Mouse (Mus musculus) CD4-positive helper T cell, adult 2 months (primary cell): Measurements from ENCODE around the gene Ribc2.

Source experiments
- DNase-seq: peaks from one replicate; pipeline ENCODE4 v3.0.0-alpha.2; 2012; ENCODE audit warnings: low read depth, missing footprints, low spot score

Gene Ribc2

DNA sequence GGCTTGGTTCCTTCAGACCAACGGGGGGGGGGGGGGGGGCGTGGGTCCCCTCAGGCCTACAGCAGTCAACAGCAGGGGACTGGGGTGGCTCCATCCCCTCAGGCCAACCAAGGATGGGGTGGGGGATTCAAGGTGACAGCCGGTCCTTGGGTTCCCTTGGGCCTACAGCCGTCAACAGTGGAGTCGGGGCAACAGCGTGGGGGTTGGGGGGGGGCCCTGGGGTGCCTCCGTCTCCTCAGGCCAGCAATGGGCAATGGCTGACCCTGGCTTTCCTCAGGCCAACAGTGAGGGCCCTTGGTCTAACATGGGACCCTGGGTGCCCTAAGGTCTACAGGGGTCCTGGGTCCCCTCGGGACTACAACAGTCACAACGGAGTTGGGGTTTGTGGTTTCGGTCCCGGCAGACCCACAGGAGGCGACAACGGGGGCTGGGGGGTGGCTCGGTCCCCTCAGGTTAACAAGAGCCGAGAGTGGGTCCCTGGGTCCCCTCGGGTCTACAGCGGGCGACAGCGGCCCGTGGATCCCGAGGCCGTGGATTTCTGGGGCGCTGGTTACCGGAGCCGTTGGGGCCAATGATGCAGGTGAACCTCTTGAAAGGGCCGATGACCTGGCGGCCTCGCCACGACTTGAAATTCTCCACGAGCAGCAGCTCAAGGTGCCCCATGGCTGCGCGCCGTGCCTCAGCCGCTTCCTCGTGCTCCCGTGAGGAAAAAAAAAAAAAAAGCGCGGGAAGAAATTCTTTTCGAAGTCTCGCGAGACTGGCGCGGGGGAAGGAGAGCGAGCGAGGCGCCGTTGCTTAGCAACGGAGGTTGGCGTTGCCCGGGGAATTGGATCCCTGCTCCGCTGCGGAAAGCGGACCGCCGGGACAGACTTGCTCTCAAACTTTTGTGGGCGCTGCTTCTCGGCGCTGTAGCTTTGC is at the start of gene Ribc2, which contains the start of gene Smc1b:
TSS of gene Ribc2 (plus strand) at position 804 of the 918 bp plus-strand sequence.
TSS of gene Smc1b (minus strand) at position 690 of the 918 bp plus-strand sequence.
- no peak for DNase-seq

DNA sequence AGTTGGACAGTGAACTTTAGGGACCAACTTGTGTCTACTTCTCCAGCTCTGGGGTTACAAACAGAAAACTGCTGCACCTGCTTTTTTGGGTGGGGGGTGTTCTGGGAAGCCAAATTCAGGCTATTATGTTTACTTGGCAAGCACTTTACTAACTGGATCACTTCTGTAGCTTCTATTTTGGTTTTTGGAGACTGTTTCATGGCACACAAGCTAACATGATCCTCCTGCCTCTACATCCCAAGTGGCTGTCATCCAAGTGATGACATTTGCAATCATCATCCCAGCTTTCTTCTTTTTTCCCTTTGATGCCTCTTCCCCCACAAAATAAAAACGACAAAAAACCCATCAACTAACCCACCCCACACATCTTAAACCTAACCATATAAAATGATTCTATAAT is 46.2 kb upstream of the Ribc2 start:
- no peak for DNase-seq

DNA sequence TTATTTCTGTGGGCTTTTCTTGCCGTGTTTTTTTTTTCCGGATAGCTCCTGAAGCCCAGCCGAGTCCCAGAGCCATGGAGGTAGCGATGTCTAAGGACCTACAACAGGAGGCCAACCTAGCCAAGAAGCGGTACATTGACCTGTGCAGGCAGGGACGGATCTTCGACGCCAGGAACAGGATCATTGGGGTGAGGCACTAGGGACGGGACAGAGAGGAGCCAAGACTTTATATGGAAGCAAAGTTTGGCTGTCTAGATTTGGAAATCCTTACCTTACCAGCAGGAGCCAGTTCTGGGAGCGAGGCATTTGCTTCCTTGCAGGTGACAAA is 279 bp downstream of the Ribc2 start:
- no peak for DNase-seq

DNA sequence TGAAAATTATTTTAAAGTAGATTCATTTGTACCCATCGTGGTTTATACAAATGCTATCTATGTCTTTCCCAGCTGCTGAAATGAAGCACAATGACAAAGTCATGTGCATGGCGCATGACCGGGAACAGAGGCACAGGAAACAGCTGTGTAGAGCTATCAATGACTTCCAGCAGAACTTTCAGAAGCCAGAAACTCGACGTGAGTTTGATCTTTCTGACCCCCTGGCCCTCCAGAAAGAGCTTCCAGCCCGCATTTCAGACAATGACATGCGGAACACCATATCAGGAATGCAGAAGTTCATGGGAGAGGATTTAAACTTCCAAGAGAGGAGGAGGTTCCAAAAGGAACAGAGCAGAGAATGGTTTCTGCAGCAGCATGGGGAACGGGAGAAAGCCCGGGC is 3.3 kb downstream of the Ribc2 start:
- no peak for DNase-seq

DNA sequence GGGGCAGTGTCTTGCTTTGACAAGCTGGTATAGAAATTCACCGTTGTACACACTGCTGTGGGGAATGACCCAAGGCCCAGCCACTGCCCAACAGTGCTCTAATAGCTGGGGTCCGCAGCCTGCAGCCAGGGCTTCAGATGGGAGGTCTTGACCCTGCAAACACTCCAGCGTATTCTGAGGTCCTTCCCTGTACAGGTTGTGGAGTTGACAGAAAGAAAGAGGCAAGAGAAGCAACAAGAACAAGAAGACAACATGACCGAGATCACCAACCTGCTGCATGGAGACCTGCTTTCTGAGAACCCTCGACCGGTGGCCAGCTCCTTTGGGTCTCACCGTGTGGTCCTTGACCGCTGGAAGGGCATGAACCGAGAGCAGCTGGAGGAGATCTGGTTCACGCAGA is 9.4 kb downstream of the Ribc2 start:
- no peak for DNase-seq

DNA sequence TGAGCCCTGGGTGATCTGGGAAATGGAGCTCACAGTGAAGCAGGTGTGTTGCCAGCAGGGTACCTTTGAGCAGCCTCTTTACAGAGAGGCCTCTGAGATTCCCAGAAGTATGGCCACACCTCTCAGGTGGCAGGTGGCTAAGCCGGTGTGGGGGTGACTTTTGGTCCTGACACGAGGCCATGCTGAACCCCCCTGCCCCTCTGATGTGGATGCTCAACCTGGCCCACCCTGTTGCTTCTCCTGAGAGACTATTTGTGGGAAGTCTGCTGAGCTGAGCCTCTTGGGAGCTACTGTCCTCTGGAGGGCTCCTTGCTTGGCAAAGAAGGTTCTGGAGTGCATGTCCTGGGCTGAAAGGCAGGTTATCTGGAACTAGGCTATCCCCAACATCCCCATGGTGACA is 10.6 kb downstream of the Ribc2 start:
- no peak for DNase-seq

DNA sequence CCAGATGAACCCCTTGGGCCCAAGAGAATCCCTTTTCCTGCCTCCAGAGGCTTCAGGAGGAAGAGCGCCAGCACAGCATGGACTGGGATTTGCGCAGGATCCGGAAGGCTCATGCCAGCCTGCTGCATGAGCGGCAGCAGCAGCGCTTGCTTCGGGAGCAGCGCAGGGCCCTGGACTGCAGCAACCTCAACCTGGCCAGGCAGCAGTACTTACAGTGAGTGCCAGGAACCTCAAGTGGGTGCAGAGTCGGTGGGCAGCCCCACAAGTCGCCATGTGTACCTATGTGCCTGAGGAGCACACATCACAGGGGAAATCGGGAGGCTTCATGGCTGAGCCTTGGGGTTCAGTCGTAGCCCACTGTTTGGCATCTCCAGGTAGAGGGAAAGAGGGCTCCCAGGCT is 11.3 kb downstream of the Ribc2 start:
- no peak for DNase-seq

DNA sequence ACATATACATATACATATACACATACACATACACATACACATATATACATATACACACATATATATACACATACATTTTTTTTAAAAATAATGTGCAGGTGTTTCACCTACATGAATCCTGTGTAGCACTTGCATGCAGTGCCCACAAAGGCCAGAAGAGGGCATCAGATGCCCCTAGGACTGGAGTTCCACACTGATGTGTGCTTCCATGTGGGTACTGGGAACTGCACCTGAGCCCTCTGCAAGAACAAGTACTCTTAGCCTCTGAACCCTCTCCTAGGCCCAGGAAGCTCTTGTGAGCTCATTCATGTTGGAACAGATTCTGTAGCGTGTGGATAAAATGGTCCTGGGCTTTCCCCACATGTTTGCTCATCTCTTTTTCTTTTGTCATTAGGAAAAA is 11.9 kb downstream of the Ribc2 start:
- DNase-seq: no peak

DNA sequence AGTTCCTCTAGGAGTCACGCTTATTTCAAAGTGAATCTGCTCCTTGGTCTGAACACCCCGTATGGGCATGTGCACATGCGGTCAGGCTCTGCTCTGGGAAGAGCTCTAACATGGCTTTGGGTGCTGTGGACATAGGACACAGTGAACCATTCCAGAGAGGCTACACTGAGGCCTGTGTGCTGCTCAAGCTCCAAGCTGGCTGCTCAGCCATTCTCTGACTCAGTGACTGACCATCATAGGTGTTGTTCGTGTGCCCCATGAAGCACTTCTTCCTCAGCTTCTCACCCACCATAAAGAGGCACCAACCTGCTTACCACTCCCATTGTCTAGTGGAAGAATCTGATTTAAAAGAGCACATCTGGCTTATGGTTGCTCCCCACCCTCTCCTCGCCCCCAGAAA is 12.4 kb downstream of the Ribc2 start:
- DNase-seq: no peak

DNA sequence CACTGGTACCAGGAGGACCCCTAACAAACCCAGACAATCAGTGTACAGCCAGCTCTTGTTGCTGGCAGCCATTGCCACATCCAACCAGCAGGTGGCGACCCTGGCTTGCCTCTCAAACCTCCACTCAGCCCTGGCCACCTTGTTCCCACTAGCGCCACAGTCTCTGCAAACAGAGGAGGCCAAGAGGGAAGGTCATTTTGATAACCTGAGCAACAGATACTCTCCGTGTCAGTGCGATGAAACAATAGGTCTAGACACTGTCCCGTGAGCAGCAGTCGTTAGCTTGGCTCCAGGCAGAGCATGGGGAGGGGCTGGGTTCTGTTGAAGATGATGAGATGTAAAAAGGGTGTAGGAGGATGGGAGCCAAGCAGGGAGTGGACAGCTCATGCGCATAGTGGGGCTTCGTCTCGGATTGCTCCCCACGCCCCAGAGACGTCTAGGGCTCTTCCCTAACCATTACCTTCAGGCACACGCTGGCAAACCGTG is 19.6 kb downstream of the Ribc2 start:
- peak; percentile 58 for DNase-seq

DNA sequence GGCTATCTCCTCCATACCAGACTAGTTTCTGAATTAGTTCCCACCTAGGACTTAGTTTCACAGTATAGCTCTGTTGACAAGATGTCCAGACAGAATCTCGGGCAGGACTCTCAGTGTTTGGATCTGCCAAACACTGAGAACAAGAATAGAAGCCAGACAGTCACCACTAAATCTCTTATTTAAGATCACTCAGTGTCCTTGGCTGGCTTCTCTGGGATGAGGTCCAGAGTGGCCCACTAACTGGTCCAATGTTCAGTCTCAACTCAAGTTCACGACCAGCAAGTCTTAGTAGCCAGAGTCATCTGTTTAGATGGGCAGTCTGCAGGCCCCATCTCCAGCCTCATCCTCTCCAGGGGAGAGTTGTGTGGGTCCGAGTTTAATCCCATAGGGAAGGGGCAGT is 20.7 kb downstream of the Ribc2 start:
- no peak for DNase-seq

DNA sequence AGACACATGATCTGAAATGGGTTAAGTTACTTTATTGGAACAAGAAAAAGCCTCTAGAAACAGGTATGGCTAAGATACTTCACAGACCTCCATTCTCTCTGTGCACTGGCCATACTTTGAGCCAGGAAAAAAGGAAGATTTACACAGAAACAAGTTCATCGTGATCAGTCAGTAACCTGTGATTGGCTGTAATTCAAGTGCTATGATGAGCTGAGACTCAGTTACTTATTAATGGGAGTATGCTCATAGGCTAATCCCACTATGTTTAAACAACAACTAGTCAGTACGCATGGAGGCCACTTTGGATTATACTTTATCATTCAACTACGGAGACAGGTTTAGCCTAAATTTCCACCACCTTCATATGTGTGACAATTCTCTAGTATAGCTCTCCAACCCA is 22.2 kb downstream of the Ribc2 start:
- DNase-seq: no peak

DNA sequence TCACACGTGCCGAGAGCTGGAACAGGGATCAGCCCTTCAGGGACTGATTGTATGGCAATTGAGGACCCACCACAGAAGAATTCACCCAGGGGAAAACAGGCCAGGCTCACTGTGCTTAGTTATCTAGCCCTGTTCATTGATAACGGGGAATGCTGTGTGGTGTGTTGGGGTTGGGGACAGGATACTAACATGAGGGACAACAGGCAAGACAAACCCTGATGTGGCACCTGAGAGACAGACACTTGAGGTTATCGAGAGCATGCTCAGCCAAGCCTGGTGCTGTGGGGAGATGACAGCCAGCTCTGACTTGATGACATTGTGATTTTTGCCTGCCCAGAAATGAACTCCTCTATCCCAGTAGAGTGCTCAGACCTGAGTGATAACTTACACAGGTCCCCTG is 24.3 kb downstream of the Ribc2 start:
- no peak for DNase-seq

DNA sequence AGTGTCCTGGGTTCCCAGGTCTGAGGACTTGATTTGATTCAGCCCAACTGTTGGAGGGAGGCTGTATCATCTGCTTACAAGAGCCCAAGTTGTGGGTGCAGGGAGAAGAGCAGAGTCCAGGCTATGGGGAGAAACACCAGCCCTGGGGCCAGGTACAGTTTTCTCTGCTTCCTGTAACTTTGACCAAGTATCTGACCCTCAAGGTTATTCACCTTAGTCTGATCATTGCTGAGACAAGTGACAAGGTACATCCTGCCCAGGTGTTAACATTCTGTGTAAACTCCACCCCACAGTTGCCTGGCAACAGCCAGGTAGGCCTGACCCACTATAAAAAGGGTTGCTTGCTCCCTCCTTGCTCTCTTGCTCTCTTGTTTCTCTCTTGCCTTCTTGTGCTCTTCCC is 29.5 kb downstream of the Ribc2 start:
- no peak for DNase-seq

DNA sequence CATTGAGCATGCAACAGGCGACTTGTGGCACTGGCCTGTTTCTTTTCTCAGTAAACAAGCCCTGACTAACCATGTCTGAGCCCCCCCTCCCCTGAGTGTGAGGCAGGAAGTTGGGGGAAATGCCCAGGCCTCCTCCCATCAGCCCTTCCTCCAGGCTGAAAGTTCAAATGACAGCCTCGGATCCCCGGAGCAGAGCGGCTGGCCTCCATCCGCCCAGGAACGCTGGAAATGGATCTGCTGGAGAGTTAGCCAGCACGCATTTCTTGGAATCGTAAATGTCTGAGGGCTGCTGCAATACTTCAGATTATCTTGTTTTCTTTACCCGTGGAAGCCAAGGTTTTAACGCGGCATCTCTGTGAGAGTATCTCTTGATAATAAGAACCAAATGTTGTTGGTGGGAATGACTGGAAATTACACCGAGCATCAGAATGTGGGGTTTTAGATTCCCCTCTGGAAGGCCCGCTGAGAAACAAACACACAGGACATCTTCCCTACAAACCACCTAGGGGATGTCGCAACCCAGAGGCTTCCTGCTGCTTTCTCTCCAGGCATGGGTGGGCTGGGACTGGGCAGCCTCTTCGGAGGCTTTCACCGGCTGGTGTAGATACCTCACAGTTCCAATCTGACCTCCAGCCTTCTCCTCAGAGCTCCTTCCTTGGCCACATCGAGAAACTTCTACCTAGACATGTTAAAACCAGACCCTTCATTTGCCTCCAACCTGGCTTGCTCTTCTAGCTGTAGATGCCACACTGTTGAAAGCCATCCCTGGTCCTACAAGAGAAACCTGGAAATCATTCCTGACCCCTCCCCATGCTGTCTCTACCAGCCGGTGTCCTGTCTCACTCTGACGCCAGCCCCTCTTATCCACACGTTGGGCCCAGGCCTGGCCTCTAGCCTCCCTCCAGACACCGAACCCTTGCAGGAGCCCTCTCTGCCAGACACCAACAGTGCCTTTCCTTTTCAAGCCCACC is 31.1 kb downstream of the Ribc2 start:
- no peak for DNase-seq

DNA sequence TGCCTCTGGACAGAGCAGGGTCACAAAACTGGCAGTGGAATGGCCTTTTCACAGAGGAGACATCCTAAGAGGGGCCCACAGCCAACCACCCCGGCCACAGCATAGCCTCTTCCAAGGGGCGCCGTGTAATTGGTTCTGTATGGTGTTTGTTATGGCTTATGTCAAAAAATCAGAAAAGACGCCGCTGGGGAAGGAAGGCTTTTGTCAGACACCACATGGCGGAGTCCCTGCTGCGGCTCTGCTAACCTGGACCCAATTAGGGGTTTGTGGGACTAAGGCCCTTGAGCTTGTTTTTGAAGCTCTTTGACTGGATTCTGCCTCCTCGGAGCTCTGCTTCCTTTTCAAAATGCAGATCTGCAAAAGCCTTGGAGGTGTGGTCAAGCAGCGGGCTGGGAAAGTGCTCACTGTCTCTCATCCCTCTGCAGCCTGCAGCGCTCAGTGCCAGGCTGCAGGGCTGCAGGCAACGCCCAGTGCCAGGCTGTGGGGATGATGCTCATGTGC is 34.6 kb downstream of the Ribc2 start:
- no peak for DNase-seq

DNA sequence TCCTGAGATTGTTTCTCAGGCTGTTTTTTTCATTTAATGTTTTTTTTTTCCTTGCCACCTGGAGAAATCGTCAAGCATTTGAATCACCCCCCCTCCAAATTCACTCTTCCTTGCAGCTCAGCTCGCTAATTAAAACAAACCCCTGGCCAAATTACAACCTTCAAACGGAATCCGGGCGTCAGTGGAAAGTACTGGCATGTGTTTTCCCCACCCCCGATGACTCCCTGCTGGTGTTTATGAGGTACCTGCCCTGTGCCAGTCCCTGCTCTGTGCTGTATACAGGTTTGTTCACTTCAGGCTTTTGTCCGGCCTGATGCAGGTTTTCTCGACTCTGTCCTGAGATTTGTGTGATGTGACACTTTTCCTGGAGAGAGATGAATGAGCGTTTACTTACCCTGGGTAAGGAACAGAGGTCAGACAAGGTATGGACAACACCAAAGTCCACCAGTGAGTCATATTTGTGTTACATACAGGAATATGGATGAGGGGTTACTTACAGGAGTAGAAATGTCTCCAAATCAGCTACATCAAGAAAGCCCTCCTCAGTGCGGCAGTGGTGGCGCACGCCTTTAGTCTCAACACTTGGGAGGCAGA is 35.3 kb downstream of the Ribc2 start:
- DNase-seq: no peak

DNA sequence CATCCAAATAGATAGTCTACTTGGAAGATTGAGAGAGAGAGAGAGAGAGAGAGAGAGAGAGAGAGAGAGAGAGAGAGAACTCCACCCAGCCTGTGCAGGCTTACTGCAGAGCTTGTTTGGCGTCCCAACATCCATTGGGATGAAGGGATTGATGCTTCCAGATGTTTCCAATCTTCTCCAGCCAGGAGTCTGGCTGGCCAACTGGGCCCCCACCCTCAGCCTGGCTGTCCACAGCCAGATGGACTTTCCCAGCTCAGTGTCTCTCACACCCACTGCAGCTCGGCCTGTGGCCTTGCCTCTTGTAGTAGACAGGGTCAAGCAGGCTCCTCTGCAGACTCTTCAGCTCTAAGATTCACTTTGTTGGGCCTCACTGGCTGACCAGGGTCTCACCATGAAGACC is 40.2 kb downstream of the Ribc2 start:
- no peak for DNase-seq

DNA sequence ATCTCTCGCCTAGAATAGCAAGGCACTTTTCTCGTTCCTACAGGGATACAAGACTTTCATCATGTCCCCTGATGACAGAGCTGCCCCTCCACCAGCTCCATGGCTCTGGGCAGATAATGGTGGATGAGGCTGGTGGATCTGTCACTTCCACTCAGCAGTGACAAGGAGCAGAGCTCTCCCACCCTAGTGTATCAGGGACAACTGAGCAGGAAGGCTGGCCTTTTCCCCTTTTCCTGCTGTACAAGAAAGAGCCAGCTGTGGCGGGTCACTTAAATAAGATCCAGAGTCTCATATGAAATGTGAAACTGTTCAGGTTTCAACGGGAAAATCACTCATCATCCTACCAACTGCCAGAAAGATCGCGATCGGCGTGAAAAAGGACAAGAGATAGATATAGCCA is 41.5 kb downstream of the Ribc2 start:
- no peak for DNase-seq

DNA sequence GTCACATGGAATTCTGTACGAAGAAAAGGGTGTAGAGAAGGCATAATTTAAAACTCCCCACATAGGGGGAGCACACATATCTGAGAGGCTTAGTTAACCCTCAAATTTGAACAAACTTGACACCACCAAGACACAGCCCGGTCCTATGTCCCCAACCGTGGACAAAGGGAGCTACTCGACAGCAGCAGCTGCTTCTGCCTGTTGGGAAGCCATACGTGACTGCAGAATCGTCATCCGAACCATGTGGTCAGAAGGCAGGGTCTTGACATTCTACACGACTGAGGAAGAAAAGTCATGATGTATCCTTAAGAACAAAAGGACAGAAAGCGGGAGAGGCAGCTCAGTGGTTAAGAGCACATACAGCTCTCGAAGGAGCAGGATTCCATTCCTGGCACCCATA is 42.2 kb downstream of the Ribc2 start:
- DNase-seq: no peak

DNA sequence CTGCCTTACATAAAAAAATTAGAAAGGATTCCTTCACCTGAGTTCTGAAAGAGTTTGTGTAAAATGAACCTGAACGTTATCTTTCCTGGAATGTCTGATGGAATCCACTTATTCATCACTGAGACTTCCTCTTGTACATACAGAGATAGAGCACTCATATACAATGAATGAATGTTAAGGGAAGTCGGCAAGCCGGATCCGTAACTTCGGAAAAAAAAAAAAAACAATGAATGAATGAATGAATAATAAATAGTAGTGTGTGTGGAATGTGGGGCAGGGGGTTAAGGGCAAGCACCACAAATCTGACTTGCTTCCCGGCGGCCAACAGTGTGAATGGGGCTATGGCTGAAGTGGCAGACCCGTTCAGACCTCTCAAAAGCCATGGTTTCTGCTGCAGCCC is 45.7 kb downstream of the Ribc2 start:
- peak; percentile 71 for DNase-seq

DNA sequence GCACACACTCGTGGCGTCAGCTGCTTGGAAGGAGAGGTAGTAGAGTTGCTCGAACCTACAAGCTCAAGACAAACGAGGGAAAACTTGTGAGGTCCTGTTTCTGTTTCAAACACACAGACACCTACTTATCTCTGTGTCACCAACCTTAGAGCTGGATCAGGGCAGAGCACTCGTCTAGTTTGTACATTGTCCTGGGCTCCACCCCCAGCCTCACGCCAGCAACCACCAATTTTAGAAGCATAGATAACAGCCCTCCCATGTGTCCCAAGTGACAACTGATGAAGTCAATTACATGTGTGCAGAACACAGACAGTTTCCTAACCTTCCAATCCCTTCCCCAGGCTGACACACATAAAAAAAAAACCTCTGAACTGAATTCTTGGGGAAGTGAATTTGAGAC is 46.3 kb downstream of the Ribc2 start:
- no peak for DNase-seq
